ENCODE assay signal across 22 mouse cellular contexts in the genomic region with DNA sequence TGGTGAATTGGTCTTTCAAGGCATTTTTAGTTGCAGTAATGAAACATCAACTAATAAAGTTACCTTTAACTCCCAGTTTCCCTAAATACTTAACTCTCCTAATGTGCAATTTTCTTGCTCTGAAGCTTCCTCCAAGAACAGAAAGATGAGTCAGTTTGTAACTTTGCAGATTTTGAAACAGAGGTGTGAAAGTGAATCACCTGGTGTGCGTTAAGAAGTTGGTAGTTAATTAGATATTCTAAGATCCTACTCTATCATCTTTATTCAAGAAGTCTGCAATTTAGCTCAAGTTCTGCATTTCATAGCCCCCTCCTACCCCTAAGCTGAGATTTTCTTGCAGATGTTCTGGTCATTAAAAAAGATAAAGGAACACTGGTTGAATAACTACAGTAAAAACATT.
"Had no signal": no experiment of that assay in that cellular context is flagged by ENCODE, and none has a peak within 500 bp of the region (broad histone marks: within the 10 kb centered on the region; RNA-seq: fewer than 3 reads in every experiment).

No protein-coding gene starts in this region.

- ATAC-seq: forebrain, embryonic 13.5 days; forebrain, embryonic 14.5 days; forebrain, embryonic 15.5 days; forebrain, embryonic 16.5 days; forebrain, postnatal 0 days had no signal

- DNase-seq: cerebellum, adult 2 months; cerebellum, adult 8-10 months; cerebellum, adult 9-10 months; cerebellum, adult 9-11 months; cerebellum, postnatal 10 days; cerebellum, postnatal 14 days; cerebellum, postnatal 25 days; cerebellum, postnatal 36 days; embryo, embryonic 11 days; forebrain, postnatal 0 days; gastrocnemius, adult 2 months; gastrocnemius, postnatal 10 days; gastrocnemius, postnatal 14 days; gastrocnemius, postnatal 25 days; gastrocnemius, postnatal 36 days; heart, adult 11 months; heart, adult 18-20 months; heart, adult 2 months had no signal
